Mouse (Mus musculus): Measurements from ENCODE around the gene Hemk1.

The Hemk1 gene

DNA sequence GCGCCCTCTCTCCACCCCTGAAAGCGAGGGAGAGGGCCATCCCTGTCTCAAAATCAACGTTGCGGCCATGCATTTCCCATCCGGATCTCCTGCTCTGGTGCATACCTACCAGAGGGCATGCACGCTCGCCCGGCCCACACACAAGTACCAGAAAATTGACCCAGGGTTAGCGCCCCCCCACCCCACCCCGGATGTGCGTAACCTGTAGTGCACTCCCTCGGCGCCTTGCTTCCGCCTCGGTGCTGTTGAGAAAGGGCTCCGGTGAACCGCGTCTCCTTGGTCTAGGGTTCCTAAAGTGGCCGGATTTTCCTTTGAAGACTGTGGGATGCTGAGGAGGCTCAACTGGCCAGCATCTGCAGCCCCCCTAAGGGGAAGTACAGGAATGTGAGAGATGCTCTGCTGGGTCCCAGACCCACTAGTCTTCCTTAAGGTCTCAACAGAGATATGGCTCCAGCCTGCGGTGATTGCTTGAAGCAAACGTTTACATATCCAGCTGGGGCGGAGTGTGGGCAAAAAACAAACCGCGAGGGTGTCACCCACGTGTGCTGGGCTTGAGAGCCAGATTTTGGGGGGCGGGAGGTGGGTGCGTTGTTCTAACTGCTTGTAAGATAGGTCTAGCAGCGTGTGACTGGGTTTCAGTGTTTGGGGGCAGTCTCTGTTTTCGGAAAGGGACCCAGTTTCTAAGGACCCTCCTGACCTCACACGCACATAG lies at the start of gene Hemk1:
Gene Hemk1, minus strand, starts transcription at position 179 of the 712 bp plus-strand sequence.
- DNase-seq: peak; percentile 73

DNA sequence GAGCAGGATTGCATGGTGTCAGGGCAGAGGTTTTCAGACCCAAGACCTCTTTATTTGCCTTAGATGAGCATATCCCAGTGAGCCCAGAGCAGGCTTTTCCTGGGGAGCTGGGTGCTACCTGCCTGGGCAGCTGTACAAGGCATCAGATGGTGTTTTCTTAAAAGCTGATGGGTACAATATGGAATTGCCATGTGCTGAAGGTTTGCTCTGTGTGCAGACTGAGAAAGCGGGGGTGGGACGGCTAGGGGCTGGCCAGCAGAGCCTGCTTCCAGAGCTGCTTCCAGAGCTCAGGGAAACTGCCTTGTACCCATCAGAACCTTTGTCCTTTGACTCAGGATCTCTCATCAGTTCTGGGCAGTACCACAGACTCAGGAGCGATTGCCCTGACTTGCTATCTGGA lies 49.6 kb upstream of the Hemk1 start:
- DNase-seq: no peak

DNA sequence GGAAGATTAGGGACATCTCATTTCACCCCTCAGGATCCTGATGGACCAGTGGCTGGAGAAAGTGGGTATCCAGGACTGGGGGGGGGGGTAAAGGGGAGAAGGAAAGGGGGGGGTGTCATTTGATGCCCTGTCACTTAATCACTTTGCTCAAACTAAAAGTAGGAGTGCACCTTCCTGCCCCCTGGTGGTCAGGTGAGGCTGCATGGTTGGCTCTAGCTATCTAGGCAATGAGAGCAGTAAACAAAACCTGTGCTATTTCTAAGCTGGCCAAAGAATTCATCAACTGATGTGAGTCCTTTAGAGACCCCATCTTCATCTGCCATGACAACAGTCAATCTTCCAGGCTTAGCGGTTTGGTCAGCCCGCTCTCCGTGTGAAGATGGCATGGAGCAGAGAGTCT lies 48.6 kb upstream of the Hemk1 start:
- DNase-seq: peak; percentile 57

DNA sequence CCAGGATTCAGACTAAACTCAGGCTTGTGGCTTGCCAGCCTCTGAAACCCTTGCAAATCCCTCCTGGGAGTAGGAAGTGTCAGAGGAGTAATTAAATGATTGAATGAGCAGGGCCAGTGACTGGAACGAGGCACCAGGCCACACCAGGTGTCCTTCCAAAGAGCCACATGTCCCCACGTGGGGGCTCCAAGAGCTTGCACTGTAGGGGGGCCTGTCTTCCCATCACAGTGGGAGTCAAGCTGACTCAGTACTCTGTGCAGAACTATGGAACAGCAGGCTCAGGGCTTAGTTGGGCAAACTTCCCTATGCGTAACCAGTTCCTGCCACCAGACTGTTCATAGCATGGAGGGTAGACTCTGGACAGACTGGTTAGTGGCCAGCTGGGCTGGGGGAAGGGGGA lies 46.2 kb upstream of the Hemk1 start:
- peak; percentile 51 for DNase-seq

DNA sequence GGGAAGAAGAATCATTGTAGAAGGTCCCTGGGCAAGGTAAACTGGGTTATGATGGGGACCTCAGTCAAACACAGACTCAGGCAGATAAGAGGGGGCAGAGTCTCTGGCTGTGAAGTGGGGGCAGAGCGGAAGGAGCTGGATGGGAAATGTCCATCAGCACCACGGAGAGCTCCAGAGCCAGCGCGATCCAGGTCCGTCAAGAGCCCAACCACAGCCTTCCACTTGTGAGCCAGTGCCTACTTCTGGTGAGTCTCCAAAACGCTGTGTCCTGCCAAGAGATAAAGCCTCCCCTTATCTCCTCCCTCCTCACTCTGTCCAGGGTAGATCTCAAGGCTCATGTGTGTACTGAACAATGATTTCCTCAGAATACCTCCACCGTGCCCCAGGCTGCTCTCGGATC lies 43.6 kb upstream of the Hemk1 start:
- no peak for DNase-seq

DNA sequence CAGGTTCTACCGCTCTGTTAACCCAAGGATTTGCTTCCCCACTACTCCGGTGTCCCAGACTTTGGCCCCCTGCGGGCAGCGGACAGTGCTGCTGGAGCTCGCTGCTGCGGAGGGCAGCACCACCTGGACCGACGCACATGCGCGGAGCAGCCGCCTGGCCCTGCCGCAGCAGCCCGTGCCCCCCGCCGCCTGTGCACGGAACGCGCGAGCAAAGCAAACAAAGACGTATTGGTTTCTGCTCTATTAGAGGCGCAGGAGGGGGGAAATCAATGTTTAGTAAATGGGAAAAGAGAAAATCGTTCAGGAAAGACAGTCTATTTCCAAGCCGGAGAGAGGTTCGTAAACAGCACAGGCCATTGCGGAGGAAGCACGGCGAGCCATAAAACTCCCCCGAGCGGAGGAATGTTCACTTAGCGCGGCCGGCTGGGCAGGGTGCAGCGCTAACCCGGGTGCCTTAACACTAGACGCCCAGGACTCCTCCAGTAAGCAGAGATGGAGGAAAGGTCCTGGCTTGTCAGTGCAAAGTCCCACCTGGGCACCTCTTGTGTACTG lies 39.9 kb upstream of the Hemk1 start:
- peak; percentile 60 for DNase-seq

DNA sequence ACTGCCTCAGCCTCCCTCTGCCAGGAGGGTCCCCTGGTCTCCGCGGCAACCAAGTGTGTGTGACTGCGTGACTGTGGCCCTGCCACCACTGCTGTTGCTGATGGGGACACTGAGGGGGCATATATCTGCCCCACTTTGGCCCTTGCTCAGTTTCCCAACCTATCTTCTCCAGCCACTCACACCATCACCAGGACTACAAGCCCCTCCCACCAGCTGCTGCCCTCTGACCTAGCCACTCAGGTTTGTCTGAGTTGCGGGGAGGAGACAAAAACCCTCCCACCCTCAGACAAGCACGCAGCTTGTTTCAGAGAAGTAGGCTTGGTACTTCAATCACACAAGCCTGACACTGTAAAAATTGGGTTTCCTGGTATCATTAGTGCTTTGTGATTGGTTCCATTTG lies 37.3 kb upstream of the Hemk1 start:
- no peak for DNase-seq

DNA sequence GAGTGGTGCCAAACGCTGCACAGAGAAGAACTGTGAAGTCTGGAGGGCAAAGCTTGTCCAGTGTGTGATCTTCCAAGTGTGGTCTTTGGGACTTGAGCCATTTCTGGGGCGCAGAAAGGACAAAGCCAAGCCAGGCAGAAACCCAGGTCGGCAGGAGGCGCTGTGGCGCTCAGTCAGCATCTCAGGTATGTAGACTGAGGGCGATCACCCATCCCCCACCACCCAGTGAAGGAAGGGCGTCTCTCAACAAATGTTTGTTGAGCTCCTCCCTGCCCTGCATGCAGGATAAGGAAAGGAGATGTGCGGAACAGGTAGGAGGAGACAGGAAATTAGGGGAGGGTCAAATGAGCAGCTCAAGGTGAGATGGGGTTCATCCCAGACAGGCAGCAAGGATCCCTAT lies 36.5 kb upstream of the Hemk1 start:
- no peak for DNase-seq

DNA sequence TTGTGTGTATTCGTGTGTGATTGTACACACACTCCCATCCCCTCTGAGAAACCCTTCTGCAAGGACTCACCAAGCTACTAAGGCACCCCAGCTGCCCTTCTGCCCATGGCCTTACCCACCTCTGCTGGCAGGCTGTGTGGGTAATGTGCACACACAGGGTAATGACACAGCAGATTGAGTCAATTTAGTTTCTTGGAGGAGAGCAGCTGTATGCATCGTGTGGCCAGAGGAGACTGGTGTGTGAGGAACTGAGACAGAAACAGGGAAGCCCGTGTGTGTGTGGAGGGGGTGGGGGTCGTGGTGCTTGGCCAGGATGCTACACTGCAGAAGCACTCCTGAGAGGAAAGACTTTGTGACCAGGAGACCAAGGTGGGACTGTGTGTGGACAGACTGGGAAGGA lies 34.3 kb upstream of the Hemk1 start:
- DNase-seq: no peak

DNA sequence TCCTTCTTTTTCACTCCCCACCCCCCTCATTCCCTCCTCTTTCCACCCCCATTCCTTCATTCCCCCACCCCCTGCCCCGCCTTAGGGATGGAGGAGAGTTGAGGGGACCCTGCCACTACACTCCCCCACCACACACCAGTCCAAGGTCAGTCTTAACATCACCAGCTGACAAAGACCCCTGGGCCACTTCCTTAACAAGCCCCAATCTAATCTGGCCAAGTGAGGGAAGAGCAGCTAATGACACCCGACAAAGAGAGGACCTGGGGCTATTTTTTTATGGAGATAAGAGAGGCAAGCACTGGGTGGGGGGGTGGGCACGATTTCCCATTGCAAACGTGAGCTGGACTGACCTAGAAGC lies 31.9 kb upstream of the Hemk1 start:
- DNase-seq: no peak

DNA sequence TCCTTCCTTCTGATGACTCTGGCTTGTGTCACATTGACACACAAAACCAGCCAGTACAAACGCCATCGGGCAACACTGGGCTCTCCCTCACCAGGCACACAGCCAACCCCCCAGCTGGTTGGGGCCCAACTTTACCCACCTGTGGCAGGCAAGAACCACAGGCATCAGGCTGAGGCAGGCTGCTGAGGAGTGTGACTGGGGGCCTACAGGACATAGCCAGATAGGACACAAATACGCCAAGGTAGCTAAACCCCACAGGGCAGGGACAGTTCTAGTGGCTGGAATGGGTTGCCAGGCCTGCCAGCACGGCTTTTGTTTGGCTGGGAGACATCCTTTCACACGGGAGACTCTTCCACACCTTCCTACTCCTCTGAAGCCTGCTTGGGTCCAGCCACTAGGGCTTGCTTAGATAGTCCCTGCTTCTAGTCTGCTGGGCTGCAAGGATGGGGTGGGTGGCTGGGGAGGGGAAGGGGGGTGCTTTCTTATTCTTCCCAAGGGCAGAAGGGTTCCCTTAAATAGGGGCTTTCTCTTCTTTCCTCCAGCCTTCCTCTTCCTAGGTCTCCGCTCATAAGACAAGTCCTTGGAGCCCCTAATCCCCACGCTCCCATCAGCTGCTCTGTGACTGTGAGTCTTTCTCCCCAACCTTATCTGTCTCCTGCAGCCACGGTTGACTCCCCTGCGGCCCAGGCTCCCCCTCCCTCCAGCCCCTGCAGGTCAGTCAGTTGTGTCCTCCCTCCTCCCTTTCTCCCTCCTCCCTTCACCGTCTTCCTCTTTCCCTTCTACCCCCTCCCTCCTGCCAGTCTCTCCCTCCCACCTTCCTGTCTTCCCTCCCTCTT lies 31.3 kb upstream of the Hemk1 start:
- no peak for DNase-seq

DNA sequence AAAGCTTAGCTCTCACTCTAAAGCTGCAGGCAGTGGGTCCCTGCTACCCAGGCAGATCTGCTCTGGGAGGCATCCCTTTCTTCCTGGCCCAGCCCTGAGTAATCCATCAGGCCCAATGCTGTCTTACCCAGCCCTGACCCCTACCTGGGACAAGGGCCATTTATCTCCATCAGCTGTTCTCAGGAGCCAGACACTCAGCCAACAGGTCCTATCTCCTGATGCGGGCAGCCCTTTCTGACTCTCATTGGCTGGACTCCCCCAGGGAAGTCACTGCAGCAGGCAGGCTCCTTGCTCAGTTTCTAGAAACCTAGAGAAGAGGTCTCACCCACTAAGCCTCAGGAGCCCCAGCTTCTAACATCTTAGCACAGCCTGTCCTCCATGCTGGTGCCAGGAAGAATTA lies 30.2 kb upstream of the Hemk1 start:
- DNase-seq: no peak

DNA sequence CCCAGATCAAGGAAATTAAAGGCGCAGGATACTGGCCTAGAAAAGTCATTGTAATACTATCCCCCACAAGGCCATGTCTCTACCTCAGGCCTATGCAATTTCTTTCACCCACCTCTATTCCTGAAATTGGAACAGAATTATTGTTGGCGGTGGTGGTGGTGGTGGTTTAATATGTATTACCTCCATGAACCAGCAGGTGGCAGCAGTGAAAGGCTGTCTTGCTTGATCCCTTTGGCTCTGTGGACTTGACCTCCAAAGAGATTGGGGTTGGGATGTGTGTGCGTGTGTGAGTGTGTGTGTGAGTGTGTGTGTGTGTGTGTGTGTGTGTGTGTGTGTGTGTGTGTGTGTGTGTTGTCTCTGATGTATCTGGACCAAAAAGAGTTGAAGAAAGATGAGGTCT lies 28.5 kb upstream of the Hemk1 start:
- DNase-seq: peak; percentile 68

DNA sequence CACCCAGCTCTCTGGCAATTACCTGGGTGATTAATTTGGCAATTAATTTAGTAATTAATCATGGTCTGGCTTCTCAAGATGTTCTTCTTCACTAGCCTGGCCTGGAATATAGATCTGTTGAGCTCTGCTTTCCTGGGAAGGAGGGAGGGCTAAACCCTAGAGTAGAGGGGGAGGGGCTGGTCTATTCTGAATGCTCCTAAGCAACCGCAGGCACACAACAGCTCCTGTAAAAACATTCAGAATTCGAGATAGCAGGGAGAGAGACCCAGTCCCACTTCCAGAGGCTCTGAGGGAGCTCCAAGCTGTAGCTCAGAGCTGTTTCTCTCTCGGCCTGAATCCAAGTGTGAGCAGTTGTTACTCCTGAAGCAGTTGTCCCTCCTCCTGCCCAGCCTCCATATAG lies 22.8 kb upstream of the Hemk1 start:
- DNase-seq: no peak

DNA sequence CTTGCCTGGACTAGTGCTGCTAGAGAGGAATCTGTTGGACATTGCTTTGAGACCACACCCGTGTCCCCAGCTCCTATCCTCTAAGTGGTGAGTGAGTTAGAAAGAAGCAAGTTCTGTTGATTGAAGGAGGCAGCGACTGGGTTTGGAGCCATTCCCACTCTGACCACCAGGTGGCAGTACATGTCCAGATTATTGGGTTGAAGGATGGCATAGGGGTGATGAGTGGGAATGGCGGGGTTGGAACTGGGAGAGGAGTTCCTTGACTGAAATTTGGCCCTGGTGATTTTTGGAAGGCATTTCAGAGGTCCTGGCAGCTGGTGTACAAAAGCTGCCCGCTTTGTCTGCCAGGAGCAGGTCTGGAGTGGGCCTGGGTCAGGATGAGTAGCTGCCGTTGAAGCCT lies 19.5 kb upstream of the Hemk1 start:
- DNase-seq: peak; percentile 87

DNA sequence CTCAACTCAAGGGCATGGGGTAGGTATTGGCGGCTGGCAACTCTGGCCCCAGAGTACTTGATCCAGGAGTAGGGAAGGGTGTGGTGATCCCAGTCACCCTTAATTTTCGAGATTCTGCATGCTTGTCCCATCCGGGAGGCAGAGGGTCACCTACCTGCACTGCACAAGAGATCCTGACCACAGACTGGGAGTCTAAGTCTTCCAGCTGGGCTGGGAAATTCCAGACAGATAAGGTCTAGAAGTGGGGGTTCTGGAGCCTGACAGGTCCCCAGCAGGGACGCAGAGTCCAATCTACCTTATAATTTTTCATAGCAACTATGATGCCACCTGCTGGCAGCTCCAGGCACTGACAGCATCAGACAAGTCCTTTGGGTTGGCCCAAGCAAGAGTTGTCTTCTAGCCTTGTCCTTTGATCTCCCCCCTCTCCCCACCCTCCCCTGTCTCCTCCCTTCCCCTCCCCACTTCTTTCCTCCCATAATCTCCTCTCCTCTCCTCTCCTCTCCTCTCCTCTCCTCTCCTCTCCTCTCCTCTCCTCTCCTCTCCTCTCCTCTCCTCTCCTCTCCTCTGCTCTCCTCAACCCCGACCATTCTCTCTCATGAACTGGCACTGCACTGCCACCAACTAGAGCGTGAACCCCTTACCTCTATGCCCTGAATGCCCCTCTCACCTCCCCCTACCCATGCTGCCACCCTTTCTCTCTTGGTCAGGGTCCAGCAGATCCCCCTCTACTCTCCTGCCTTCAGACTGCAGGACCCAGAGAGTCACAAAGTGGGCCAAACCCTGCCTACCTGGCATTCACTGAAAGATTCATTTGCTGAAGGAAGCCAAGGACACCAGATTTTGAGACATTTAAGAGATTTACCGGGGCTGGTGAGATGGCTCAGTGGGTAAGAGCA lies 18.0 kb upstream of the Hemk1 start:
- DNase-seq: peak; percentile 78

DNA sequence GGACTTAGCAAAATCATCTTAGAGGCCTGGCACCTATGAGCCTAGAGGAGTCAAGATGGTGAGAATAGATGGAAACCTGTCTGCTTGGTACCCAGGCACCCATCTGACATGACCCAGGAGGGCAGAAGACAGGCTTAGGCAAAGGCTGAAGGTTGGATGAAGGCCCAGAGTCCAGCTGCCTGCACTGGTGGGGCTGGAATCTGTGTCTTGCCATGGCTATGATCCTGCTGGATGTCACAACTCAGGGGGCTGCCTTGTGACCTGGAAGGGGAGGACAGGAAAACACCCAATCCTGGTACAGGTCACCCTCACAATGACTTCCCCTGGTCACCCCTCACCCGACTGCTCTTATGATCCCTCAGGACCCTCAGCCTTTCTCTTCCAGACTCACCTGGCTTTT lies 16.7 kb upstream of the Hemk1 start:
- DNase-seq: no peak

DNA sequence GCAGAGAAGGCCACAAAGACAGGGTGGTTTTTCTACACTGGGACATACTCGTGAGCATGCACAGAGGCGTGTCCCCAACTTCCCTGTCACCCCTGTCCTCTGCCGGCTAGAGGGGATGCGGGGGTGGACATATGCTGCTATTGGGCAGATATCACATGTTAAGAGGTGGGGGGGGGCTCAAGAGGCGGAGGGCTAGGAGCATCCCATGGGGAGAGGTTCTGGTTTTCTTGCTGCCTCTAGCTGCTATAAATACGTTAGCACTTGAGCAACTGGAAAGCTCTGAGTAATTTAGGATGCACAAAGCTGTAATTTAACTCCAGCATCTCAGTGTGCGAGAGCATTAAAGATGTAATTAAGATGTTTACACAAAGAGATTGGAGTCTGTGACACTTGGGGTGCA lies 11.2 kb upstream of the Hemk1 start:
- DNase-seq: no peak

DNA sequence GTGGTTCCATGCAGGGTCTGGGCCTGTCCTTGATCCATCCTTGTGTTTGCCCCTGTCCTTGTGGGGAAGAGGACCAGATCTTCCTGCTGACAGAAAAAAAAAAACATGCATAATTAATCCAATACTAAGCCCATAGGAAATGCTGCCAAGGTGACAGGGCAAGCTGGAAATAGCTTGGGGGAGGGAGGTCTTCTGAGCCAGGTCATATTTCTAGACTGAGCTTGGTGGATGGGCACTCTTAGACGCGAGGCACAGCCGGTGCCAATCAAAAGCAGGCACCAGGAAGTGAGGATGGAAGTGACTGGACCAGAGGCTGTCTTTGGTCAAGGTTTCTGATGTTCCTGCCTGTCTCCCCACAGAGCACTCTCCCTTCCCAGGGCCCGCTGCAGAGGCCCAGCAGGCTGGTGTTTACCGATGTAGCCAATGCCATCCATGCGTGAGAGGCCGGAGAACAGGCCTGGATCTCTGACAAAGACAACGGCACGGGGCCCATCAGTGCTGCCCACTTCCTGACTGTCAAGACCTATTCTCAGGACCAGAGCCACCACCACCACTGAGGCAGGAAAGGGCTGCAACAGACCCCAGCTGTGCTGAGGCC lies 9.5 kb upstream of the Hemk1 start:
- no peak for DNase-seq

DNA sequence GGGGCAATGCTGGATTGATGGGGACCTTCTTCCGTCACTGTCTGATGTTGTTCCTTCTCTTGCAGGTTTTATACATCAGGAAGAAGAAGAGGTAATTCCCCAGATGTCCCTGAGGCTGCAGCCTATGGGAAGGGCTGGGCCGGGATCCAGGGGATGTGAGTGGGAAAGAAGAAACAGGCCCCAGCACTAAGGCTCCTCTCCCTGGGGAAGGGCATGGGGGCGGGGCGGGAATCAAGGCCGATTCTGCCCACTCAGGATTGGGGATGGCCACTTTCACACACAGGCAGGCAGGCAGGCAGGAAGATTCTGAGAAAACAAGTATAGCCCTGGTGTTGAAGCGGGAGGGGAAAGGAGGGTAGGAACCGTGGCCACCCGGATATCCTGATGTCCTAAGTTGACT lies 7.9 kb upstream of the Hemk1 start:
- no peak for DNase-seq

DNA sequence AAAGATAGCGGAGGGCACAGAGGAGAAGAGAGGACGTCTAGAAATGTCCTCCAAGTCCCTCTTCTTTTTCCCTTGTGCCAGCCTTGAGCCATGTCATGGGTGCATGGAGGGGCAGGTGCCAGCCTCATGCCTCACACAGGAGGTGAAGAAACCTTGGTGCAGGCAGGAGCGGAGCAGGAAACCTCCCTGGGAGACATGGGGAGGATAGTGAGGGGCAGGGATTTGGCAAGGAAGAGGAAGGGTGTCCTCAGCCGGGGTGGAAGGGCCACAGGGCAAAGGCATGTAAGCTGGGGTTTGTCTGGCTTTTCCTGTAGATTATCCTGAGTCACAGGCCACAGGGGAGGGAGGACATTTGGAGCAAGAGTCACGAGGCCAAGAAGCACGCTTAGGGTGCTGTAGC lies 5.9 kb upstream of the Hemk1 start:
- no peak for DNase-seq

DNA sequence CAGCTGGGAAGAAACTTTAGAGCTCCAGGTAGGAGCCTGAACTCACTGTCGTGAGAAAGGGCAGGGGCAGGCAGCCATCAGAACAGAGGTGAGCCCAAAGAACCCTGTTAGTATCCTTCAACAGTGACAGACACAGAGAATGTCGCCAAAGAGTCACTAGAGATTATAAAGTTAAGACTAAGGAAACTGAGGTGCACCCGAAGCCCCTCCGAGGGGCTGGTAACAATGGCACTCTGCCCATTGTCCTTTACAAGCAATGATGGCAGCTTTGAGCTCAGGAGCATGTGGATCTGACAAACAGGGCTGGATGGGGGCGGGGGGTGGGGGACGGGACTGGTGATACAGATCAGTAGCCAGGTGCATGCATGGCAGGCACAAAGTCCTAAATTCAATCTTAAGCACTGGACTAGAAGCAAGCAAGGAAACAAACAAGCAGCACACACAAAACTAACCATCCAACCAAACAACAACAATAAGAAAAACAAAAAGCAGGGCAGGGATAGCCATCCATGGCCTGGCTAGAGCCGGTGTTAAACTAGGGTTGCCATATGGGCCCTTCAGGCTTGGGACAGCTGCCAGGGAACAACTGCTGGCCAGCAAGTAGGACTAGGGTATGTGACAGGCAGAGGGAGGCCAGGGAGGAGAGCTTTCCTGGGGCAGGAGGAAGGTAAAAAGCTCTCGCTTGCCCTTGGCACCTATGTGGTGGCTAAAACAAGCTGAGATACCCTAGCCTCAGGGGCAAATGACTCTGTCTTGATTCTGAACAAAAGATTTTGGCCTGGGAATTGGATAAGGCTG lies 5.2 kb upstream of the Hemk1 start:
- peak; percentile 94 for DNase-seq
